Mouse (Mus musculus) testis, adult 2 months (tissue): ENCODE data around the gene Pnpla8. TPM values are rescaled to one million over a fixed set of nuclear protein-coding genes. Genes with fewer than 3 reads are reported as not detected.
"Not testable (repeated sequence)": the region's sequence is repeated elsewhere in the genome, so short reads cannot be mapped to it uniquely, and the experiment has no call there.

Experiments used
- H3K27ac ChIP-seq: fragments of 200-500 bp; 2 replicates; pipeline ENCODE4 v1.5.1; 2012; ENCODE audit warnings: low read depth, low read length; ENCODE audit not compliant: control insufficient read depth, insufficient read depth
- H3K27me3 ChIP-seq: fragments of 200-500 bp; 2 replicates; pipeline ENCODE4 v1.6.1; 2012; ENCODE audit warnings: mild to moderate bottlenecking, low read length, moderate library complexity; ENCODE audit not compliant: control insufficient read depth, insufficient read depth
- H3K36me3 ChIP-seq: fragments of 200-500 bp; 2 replicates; pipeline ENCODE4 v1.6.1; 2012; ENCODE audit warnings: mild to moderate bottlenecking, low read length; ENCODE audit not compliant: control insufficient read depth, insufficient read depth
- H3K4me1 ChIP-seq: fragments of 200-500 bp; 2 replicates; pipeline ENCODE4 v1.6.1; 2012; ENCODE audit warnings: low read length; ENCODE audit not compliant: control insufficient read depth, insufficient read depth
- H3K4me3 ChIP-seq: fragments of 200-500 bp; 2 replicates; pipeline ENCODE4 v1.5.1; 2012; ENCODE audit warnings: low read depth, mild to moderate bottlenecking, low read length, moderate library complexity, mixed read lengths; ENCODE audit not compliant: control insufficient read depth
- CTCF ChIP-seq: fragments of 200-500 bp; IDR thresholded peaks from 2 replicates; pipeline ENCODE4 v1.5.1; 2012; ENCODE audit warnings: low read depth, mild to moderate bottlenecking, inconsistent platforms, low read length, moderate library complexity; ENCODE audit not compliant: control insufficient read depth, insufficient read depth, insufficient replicate concordance
- POLR2A ChIP-seq: fragments of 200-500 bp; IDR thresholded peaks from 2 replicates; pipeline ENCODE4 v1.6.1; 2012; ENCODE audit warnings: low read depth, mild to moderate bottlenecking, inconsistent platforms, low read length, moderate library complexity; ENCODE audit not compliant: control insufficient read depth
- polyA plus RNA-seq: library from polyadenylated mRNA; depleted of rRNA; stranded (reverse); fragments of >200 nt; gene quantifications from 2 replicates; pipeline ENCODE4 v1.2.3, GENCODE M21; 2012

Gene Pnpla8
- polyA plus RNA-seq, 1 experiment: 26.0 TPM

DNA sequence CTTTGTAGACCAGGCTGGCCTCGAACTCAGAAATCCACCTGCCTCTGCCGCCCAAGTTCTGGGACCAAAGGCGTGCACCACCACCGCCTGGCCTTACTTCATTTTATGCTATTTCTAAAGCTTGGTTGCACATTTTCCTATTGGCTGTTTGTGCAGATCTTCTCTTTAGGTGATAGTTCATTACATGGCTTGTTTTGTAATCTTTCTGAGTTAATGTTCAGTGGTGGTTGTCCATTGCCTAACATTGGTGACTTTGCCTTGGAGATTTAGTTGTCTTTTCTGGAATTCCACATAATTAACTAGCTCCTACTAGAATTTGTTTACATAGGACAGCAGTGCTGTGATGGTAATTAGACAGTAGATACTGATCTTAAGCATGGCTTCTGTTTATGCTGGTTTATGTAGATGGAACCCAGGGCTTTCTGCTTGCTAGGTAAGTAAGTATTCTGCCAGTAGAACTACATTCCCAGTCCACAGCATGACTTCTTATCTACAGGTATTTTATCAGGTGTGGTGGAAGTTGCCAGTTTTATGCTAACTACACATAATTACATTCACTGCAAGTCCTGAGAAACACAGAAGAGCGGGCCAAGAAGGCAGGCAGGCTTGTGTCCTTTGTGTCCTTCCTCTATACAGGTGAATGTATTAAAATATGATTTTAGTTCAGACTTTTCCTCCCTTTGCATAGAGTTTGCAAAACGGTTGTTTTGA, 53.1 kb downstream of the Pnpla8 start:
- no peak overlapping the region for H3K27ac ChIP-seq
- TF ChIP-seq CTCF (no peak), POLR2A (no peak)
- H3K36me3 ChIP-seq: no peaks in the 10 kb centered on the region
- no peaks in the 10 kb centered on the region for H3K27me3 ChIP-seq
- no peak overlapping the region for H3K4me3 ChIP-seq
- H3K4me1 ChIP-seq: no peaks in the 10 kb centered on the region; the same call in 1 of the 2 replicates

DNA sequence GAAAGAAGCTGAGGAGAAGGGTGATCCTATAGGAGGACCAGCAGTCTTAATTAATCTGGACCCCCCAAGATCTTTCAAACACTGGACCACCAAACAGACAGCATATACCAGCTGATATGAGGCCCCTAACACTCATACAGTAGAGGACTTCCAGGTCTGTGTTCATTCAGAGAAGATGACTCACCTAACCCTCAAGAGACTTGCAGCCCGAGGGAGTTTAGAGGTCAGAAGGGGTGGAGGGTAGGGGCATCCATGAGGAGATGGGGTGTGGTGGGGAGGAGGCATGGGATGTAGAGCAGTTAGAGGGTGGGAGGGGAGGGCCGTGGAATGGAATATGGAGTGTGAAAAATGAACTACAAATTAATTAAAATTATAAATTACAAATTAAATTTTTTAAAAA, 59.0 kb downstream of the Pnpla8 start:
- H3K27ac ChIP-seq, H3K4me3 ChIP-seq, H3K27me3 ChIP-seq, H3K4me1 ChIP-seq, H3K36me3 ChIP-seq: not testable (repeated sequence)

DNA sequence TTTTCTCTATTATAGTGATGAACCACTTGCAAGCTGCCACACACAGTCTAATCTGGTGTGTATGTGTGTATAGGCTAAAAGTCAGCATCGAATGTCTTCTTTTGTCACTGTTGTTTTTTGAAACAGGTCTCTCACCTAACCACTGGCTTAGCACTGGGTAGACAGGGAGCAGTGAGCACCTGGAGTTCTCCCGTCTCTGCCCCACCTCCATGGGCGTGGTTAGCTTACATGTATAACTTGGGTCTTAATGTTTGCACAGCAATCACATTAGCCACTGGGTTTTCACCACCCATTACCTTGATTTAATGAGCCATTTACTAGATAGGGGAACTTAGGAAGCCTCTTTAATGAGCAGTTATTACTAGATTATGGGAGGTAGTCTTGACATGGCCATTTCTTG, 60.4 kb downstream of the Pnpla8 start:
- Histone ChIP-seq H3K36me3 (no peaks in the 10 kb centered on the region), H3K27ac (no peak overlapping the region), H3K4me3 (no peak overlapping the region), H3K27me3 (no peaks in the 10 kb centered on the region), H3K4me1 (no peaks in the 10 kb centered on the region)
- TF ChIP-seq CTCF (no peak), POLR2A (no peak)

DNA sequence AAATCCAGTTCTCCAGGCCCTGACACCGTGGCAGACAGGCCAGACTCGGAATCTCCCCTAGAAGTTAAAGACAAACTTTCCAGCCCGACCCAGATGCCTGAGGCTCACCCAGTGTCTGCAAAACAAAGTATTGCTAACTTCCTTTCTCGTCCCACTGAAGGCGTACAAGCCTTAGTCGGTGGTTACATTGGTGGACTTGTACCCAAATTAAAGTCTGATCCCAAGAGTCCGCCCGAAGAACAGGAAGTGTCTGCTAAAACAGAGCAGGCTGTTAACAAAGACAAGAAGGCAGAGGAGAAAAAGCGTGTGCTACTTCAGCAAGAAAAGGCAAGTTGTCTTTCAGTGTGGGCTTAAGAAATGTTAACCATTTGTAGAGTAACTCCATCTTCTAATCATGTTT, 62.2 kb downstream of the Pnpla8 start:
- Histone ChIP-seq H3K4me3 (no peak overlapping the region), H3K27me3 (no peaks in the 10 kb centered on the region), H3K36me3 (no peaks in the 10 kb centered on the region), H3K4me1 (no peaks in the 10 kb centered on the region), H3K27ac (no peak overlapping the region)
- no peak for TF ChIP-seq CTCF
- TF ChIP-seq POLR2A: no peak

DNA sequence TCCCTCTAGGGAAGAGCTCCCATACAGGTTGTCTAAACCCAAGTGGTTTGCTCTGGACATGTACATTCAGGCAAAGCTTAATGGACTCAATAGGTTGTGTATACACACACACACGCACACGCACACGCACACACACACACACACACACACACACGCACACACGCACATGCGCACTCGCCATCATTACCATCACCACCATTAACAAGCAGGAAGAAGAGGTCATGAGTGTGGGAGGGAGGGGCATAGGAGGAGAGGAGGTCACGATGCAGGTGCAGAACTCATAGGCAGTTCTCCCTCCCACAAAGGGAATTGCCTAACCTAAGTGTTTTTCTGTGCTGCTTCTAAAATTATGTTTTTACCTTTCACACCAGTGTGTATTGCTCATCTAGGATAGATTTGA, 65.8 kb downstream of the Pnpla8 start:
- TF ChIP-seq CTCF: no peak
- no peak for TF ChIP-seq POLR2A
- H3K27ac ChIP-seq: no peak overlapping the region
- no peak overlapping the region for H3K4me3 ChIP-seq
- H3K36me3 ChIP-seq: no peaks in the 10 kb centered on the region
- no peaks in the 10 kb centered on the region for H3K4me1 ChIP-seq
- H3K27me3 ChIP-seq: no peaks in the 10 kb centered on the region

DNA sequence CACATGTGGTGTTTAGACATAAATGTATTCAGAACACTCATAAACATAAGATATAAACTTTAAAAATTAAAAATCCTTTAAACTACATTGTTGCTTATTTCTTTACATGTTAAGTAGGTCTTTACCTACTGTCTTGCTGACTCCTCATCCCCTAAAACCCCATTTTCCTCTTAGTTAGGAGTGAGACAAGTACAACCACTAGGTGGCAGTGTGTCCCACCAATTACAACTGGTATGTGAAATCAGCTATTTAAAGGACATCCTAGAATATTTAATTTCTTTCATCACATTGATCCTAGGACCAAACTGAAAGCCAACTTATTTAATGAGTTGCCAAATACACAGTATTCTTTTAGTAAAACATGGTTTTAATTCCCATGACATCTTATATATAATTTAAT, 71.1 kb downstream of the Pnpla8 start:
- no peaks in the 10 kb centered on the region for H3K27me3 ChIP-seq
- no peak overlapping the region for H3K27ac ChIP-seq
- no peaks in the 10 kb centered on the region for H3K4me1 ChIP-seq
- H3K4me3 ChIP-seq: no peak overlapping the region
- no peak for TF ChIP-seq POLR2A
- no peak for TF ChIP-seq CTCF
- no peaks in the 10 kb centered on the region for H3K36me3 ChIP-seq

DNA sequence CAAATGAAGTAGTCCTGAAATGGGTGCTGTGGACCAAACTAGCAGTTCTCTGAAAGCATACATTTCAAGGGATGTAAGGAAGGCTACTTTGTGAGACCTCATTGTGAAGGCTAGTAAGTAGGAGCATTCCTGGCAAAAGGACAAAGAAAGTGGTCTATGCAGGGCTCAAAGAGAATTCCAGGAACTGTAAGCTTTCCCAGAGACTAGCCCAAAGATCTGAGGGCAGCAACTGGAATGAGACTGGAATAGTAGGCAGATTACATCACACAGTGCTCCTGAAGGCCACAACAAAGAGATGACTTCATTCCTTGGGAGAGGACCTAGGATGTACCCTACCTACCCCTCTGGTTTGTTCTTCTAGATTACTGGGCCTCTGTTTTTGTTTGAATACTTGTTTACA, 79.6 kb downstream of the Pnpla8 start:
- no peak overlapping the region for H3K4me3 ChIP-seq
- TF ChIP-seq POLR2A (no peak), CTCF (no peak)
- H3K27me3 ChIP-seq: no peaks in the 10 kb centered on the region
- no peaks in the 10 kb centered on the region for H3K4me1 ChIP-seq
- H3K36me3 ChIP-seq: no peaks in the 10 kb centered on the region
- H3K27ac ChIP-seq: no peak overlapping the region

DNA sequence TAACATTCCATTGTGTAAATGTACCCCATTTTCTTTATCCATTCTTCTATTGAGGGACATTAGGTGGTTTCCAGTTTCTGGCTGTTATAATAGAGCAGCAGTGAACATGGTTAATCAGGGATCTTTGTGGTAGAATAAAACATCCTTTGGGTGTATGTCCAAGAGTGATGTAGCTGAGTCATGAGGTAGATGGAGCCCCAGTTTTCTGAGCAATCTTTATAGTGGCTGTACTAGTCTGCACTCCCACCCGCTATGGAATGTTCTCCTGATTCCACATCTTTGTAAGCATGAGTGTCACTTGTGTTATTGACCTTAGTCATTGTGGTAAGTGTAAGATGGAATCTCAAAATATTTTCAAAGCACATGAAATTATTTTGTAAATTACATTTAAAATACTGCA, 82.8 kb downstream of the Pnpla8 start:
- no peaks in the 10 kb centered on the region for H3K27me3 ChIP-seq
- TF ChIP-seq POLR2A (no peak), CTCF (no peak)
- H3K4me3 ChIP-seq: no peak overlapping the region
- H3K4me1 ChIP-seq: no peaks in the 10 kb centered on the region
- no peak overlapping the region for H3K27ac ChIP-seq
- peaks cover 1% of the 10 kb centered on the region for H3K36me3 ChIP-seq
